Mouse (Mus musculus) layer of hippocampus, postnatal 10 days (tissue): ENCODE results near the gene Gfra1. TPM values are rescaled to one million over a fixed set of nuclear protein-coding genes. Genes with fewer than 3 reads are reported as not detected.

Experiments
- DNase-seq, 2 experiments: peaks; one replicate each; pipeline ENCODE4 v3.0.0; 2021; ENCODE audit warnings: low spot score in 2 of 2
- total RNA-seq, 2 experiments: library from RNA; stranded (reverse); gene quantifications; 2 replicates each; pipeline ENCODE4 v1.2.3; 2021

Gene Gfra1
- total RNA-seq, 2 experiments from 2014 or later, result 50.9 to 52.8 TPM

- no peak for DNase-seq
These were observed 12.7 kb downstream of the Gfra1 start for GRCm38 (mm10) chr19:58442785-58443732.

GRCm38 (mm10) chr19:58441785-58442184, 13.9 kb downstream of the Gfra1 start:
- DNase-seq, result no peak

GRCm38 (mm10) chr19:58441246-58441645, 14.5 kb downstream of the Gfra1 start:
- DNase-seq, result no peak

GRCm38 (mm10) chr19:58438762-58439161, 16.9 kb downstream of the Gfra1 start:
- DNase-seq, result no peak

- no peak for DNase-seq
These were observed 18.2 kb downstream of the Gfra1 start for GRCm38 (mm10) chr19:58437441-58438071.

- no peak for DNase-seq
These were observed 18.8 kb downstream of the Gfra1 start for GRCm38 (mm10) chr19:58436874-58437273.

- DNase-seq, result no peak
These were observed 19.8 kb downstream of the Gfra1 start for GRCm38 (mm10) chr19:58435877-58436276.

- no peak for DNase-seq
These were observed 22.9 kb downstream of the Gfra1 start for GRCm38 (mm10) chr19:58432840-58433239.

- DNase-seq, result no peak
These were observed 27.2 kb downstream of the Gfra1 start for GRCm38 (mm10) chr19:58428546-58428945.

- DNase-seq, result no peak
These were observed 28.4 kb downstream of the Gfra1 start for GRCm38 (mm10) chr19:58427348-58427747.

- no peak for DNase-seq
These were observed 30.8 kb downstream of the Gfra1 start for GRCm38 (mm10) chr19:58424928-58425327.

GRCm38 (mm10) chr19:58424179-58424578, 31.5 kb downstream of the Gfra1 start:
- DNase-seq, result no peak

- DNase-seq, result peak in 1 of 2 experiments; percentile 20
These were observed 32.7 kb downstream of the Gfra1 start for GRCm38 (mm10) chr19:58422916-58423493.

GRCm38 (mm10) chr19:58419685-58420084, 36.0 kb downstream of the Gfra1 start:
- no peak for DNase-seq

- no peak for DNase-seq
These were observed 36.4 kb downstream of the Gfra1 start for GRCm38 (mm10) chr19:58419278-58419677.

GRCm38 (mm10) chr19:58415173-58415572, 40.5 kb downstream of the Gfra1 start:
- no peak for DNase-seq

GRCm38 (mm10) chr19:58414733-58415132, 41.0 kb downstream of the Gfra1 start:
- DNase-seq, result no peak

GRCm38 (mm10) chr19:58413290-58413689, 42.4 kb downstream of the Gfra1 start:
- peak in 1 of 2 experiments; percentile 24 for DNase-seq

GRCm38 (mm10) chr19:58412811-58413210, 42.9 kb downstream of the Gfra1 start:
- DNase-seq, result no peak

GRCm38 (mm10) chr19:58406726-58407125, 49.0 kb downstream of the Gfra1 start:
- no peak for DNase-seq

GRCm38 (mm10) chr19:58400224-58400623, 55.5 kb downstream of the Gfra1 start:
- DNase-seq, result no peak

- no peak for DNase-seq
These were observed 56.5 kb downstream of the Gfra1 start for GRCm38 (mm10) chr19:58399166-58399565.
